Mouse (Mus musculus) stomach, postnatal 0 days (tissue): ENCODE results near the gene Cdt1.

Source experiments
- CTCF ChIP-seq: IDR thresholded peaks from 2 replicates; pipeline ENCODE4 v1.5.1; 2016; ENCODE audit warnings: antibody characterized with exemption, low read depth, mild to moderate bottlenecking, moderate library complexity
- EP300 ChIP-seq: optimal IDR thresholded peaks from 2 replicates; pipeline ENCODE3; 2016; ENCODE audit warnings: antibody characterized with exemption

GRCm38 (mm10) chr8:122554786-122555185 lies 13.0 kb upstream of the Cdt1 start:
- TF ChIP-seq CTCF (no peak), EP300 (no peak)
